7 mouse cellular contexts compared by ENCODE assay signal in genomic region chr9:50700921-50701691, GRCm38 (mm10). TPM values are rescaled to one million over a fixed set of nuclear protein-coding genes. Genes with fewer than 3 reads are reported as not detected.
DNase-seq lines count a peak whose midpoint lies in the region; TF ChIP-seq lines count a peak whose summit lies in the region.

No protein-coding gene starts in this region.

- H3ac ChIP-seq in myocyte (ENCODE audit: control insufficient read depth, insufficient read length), result no peak overlapping the region

- TF ChIP-seq POLR2A in myocyte (IDR thresholded peaks at IDR 0.05; ENCODE audit: insufficient read length, low read depth), result no peak

- no peaks in the 10 kb centered on the region for H3K27me3 ChIP-seq in myocyte (ENCODE audit: control insufficient read depth, insufficient read depth, insufficient read length)

- H3K36me3 ChIP-seq in myocyte (ENCODE audit: control insufficient read depth, insufficient read depth), result no peaks in the 10 kb centered on the region

- H3K4me2 ChIP-seq in myocyte (ENCODE audit: low read depth), result peak overlapping the region; percentile 53

- no peak overlapping the region for H3K4me3 ChIP-seq in myocyte

- H3K79me2 ChIP-seq in myocyte (ENCODE audit: control insufficient read depth, insufficient read depth), result no peaks in the 10 kb centered on the region

- DNase-seq in ovary, postnatal 36 days (ENCODE audit: low spot score), result peak; percentile 31
- DNase-seq in ovary, postnatal 10 days (ENCODE audit: low spot score), result no peak
- peak; percentile 69 for DNase-seq in gastrocnemius, adult 18-20 months (ENCODE audit: low spot score)
- peak; percentile 50 for DNase-seq in kidney, postnatal 14 days
- no peak for DNase-seq in embryo, embryonic 11 days
- no peak for DNase-seq in spleen, postnatal 14 days (ENCODE audit: low spot score in 2 of 2)

TF ChIP-seq in myocyte, 11 proteins besides CTCF, POLR2A, EP300 and RAD21:
- TF ChIP-seq MYOG (IDR thresholded peaks at IDR 0.05; ENCODE audit: control insufficient read depth in 1 of 3, insufficient read depth in 1 of 3, insufficient read length in 2 of 3, low read depth in 2 of 3) (peak in 1 of 3 experiments; percentile 43), SRF (IDR thresholded peaks at IDR 0.05; ENCODE audit: control insufficient read depth, insufficient read length, low read depth) (no peak), MYOD1 (IDR thresholded peaks at IDR 0.05; ENCODE audit: control insufficient read depth in 1 of 3, insufficient read length in 2 of 3, low read depth in 2 of 3) (peak in 1 of 3 experiments; percentile 30), MAX (IDR thresholded peaks at IDR 0.05; ENCODE audit: low read depth) (no peak), USF1 (IDR thresholded peaks at IDR 0.05; ENCODE audit: low read depth) (no peak), TCF3 (IDR thresholded peaks at IDR 0.05; ENCODE audit: insufficient read length, low read depth) (no peak)

RNA-seq across cellular contexts. Expression of gene Dixdc1, which starts 38.2 kb away (rescaled TPM):
- 1 to 10 TPM; 2.1 to 4.7 TPM for total RNA-seq in gastrocnemius, adult 18-20 months (2021)
- polyA plus RNA-seq in myocyte (2012; fragmentation: generic; extraction: Trizol), result 1.1 TPM

RNA-seq across cellular contexts. Expression of gene Dlat, which starts 41.5 kb away (rescaled TPM):
- 100 to 1,000 TPM; 175 to 192 TPM for total RNA-seq in gastrocnemius, adult 18-20 months (2021)
- 64.6 TPM for polyA plus RNA-seq in myocyte (2012; fragmentation: generic; extraction: Trizol)

RNA-seq across cellular contexts. Expression of gene 2310030G06Rik, which starts 45.2 kb away (rescaled TPM):
- total RNA-seq in gastrocnemius, adult 18-20 months (2021), result 1 to 10 TPM; 4.5 to 5.6 TPM
- polyA plus RNA-seq in myocyte (2012; fragmentation: generic; extraction: Trizol), result 1.1 TPM

RNA-seq across cellular contexts. Expression of gene Cryab, which starts 50.0 kb away (rescaled TPM):
- total RNA-seq in gastrocnemius, adult 18-20 months (2021), result 1,000 to 10,000 TPM; 1,743 to 2,314 TPM
- polyA plus RNA-seq in myocyte (2012; fragmentation: generic; extraction: Trizol), result 915 TPM

RNA-seq across cellular contexts. Expression of gene Hspb2, which starts 51.0 kb away (rescaled TPM):
- 100 to 1,000 TPM; 120 to 134 TPM for total RNA-seq in gastrocnemius, adult 18-20 months (2021)
- polyA plus RNA-seq in myocyte (2012; fragmentation: generic; extraction: Trizol), result 249 TPM

Comparison
In these comparisons a context has a peak if more than half of its experiments do, and no peak if none do; other contexts are left out.
1. DNase-seq: peak in ovary, postnatal 36 days (single experiment), gastrocnemius, adult 18-20 months (single experiment) and kidney, postnatal 14 days (single experiment); none in ovary, postnatal 10 days (single experiment), embryo, embryonic 11 days (single experiment) and spleen, postnatal 14 days (0 of 2).